Comparison of ENCODE assay signal across 9 mouse cellular contexts in the genomic region with DNA sequence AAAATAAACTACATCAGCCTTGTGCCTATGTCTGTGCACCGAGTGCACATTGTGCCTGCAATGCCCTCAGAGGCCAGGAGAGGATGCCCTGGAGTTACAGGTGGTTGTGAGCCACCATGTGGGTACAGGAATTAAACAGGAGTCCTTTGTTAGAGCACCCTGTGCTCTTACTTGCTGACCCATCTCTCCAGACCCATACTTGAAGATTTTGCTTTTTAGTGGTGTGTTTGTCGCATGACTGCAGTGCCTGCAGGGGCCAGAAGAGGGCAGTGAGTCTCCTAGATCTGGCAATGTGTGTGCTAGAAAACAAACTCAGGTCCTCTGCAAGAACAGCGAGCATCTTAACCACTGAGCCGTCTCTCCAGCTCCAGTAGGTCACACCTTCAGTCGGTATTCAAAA. TPM values are rescaled to one million over a fixed set of nuclear protein-coding genes. Genes with fewer than 3 reads are reported as not detected.
DNase-seq lines count a peak whose midpoint lies in the region; ATAC-seq and TF ChIP-seq lines count a peak whose summit lies in the region.
"Had no signal": no experiment of that assay in that cellular context is flagged by ENCODE, and none has a peak within 500 bp of the region (broad histone marks: within the 10 kb centered on the region; RNA-seq: fewer than 3 reads in every experiment).

No protein-coding gene starts in this region.

- no peak overlapping the region for H3K9ac ChIP-seq in forebrain, embryonic 11.5 days (ENCODE audit: low read length)
- H3K9ac ChIP-seq in forebrain, embryonic 12.5 days: no peak overlapping the region
- H3K9ac ChIP-seq in midbrain, embryonic 11.5 days (ENCODE audit: low read length): no peak overlapping the region
- H3K9ac ChIP-seq in midbrain, embryonic 16.5 days (ENCODE audit: low read depth, low read length): no peak overlapping the region
- no peak overlapping the region for H3K9ac ChIP-seq in liver, postnatal 0 days (replicated peaks)

- H3K4me2 ChIP-seq in forebrain, embryonic 11.5 days (ENCODE audit: low read depth, low read length, severe bottlenecking): no peak overlapping the region
- H3K4me2 ChIP-seq in forebrain, embryonic 12.5 days: no peak overlapping the region
- no peak overlapping the region for H3K4me2 ChIP-seq in midbrain, embryonic 11.5 days
- no peak overlapping the region for H3K4me2 ChIP-seq in midbrain, embryonic 16.5 days (ENCODE audit: low read length)
- no peak overlapping the region for H3K4me2 ChIP-seq in liver, postnatal 0 days (ENCODE audit: low read depth, low read length)

- no peaks in the 10 kb centered on the region for H3K27me3 ChIP-seq in forebrain, embryonic 11.5 days (ENCODE audit: control insufficient read depth, insufficient read depth, low read length)
- 0 out of 2 replicates have a peak, but pooled peaks cover 4% of the 10 kb centered on the region for H3K27me3 ChIP-seq in forebrain, embryonic 12.5 days
- no peaks in the 10 kb centered on the region for H3K27me3 ChIP-seq in midbrain, embryonic 11.5 days (ENCODE audit: control insufficient read depth, insufficient read depth, low read length)
- H3K27me3 ChIP-seq in midbrain, embryonic 16.5 days (ENCODE audit: control insufficient read depth, insufficient read depth, low read depth, low read length): no peaks in the 10 kb centered on the region
- H3K27me3 ChIP-seq in embryonic facial prominence, embryonic 10.5 days (replicated peaks; ENCODE audit: low read depth, poor library complexity, severe bottlenecking): no peaks in the 10 kb centered on the region
- no peaks in the 10 kb centered on the region for H3K27me3 ChIP-seq in liver, postnatal 0 days (ENCODE audit: insufficient read depth, low read length)

- ATAC-seq in forebrain, embryonic 11.5 days (replicated peaks; ENCODE audit: low FRiP score): no peak
- no peak for ATAC-seq in forebrain, embryonic 12.5 days (ENCODE audit: low FRiP score)
- ATAC-seq in midbrain, embryonic 11.5 days (ENCODE audit: low FRiP score): no peak
- ATAC-seq in midbrain, embryonic 16.5 days: no peak
- no peak for ATAC-seq in liver, postnatal 0 days

- TF ChIP-seq CTCF in liver, postnatal 0 days (IDR thresholded peaks at IDR 0.05; ENCODE audit: low read depth): peak; percentile 78

- H3K4me1 ChIP-seq in forebrain, embryonic 11.5 days (replicated peaks; ENCODE audit: control insufficient read depth, insufficient read depth, low read length): no peaks in the 10 kb centered on the region
- peaks cover 6% of the 10 kb centered on the region for H3K4me1 ChIP-seq in forebrain, embryonic 12.5 days
- H3K4me1 ChIP-seq in midbrain, embryonic 11.5 days (ENCODE audit: control insufficient read depth, insufficient read depth, low read length): peaks cover 7% of the 10 kb centered on the region
- H3K4me1 ChIP-seq in midbrain, embryonic 16.5 days (ENCODE audit: control insufficient read depth, insufficient read depth, low read length): peaks cover 10% of the 10 kb centered on the region
- peaks cover 5% of the 10 kb centered on the region for H3K4me1 ChIP-seq in embryonic facial prominence, embryonic 10.5 days
- peaks cover 5% of the 10 kb centered on the region for H3K4me1 ChIP-seq in liver, postnatal 0 days (ENCODE audit: insufficient read depth)

- no peaks in the 10 kb centered on the region for H3K36me3 ChIP-seq in forebrain, embryonic 11.5 days (ENCODE audit: control insufficient read depth, insufficient read depth, low read length)
- H3K36me3 ChIP-seq in forebrain, embryonic 12.5 days (replicated peaks): 0 out of 2 replicates have a peak, but pooled peaks cover 2% of the 10 kb centered on the region
- no peaks in the 10 kb centered on the region for H3K36me3 ChIP-seq in midbrain, embryonic 11.5 days (ENCODE audit: control insufficient read depth, insufficient read depth, low read length)
- no peaks in the 10 kb centered on the region for H3K36me3 ChIP-seq in midbrain, embryonic 16.5 days (ENCODE audit: control insufficient read depth, insufficient read depth, low read length)
- peaks cover 11% of the 10 kb centered on the region; the same call in 1 of the 2 replicates for H3K36me3 ChIP-seq in embryonic facial prominence, embryonic 10.5 days (replicated peaks)
- no peaks in the 10 kb centered on the region for H3K36me3 ChIP-seq in liver, postnatal 0 days (replicated peaks; ENCODE audit: insufficient read depth, low read length)

- no peaks in the 10 kb centered on the region for H3K9me3 ChIP-seq in forebrain, embryonic 11.5 days (ENCODE audit: control insufficient read depth, low read length)
- no peaks in the 10 kb centered on the region for H3K9me3 ChIP-seq in forebrain, embryonic 12.5 days
- H3K9me3 ChIP-seq in midbrain, embryonic 11.5 days (ENCODE audit: control insufficient read depth, low read length): no peaks in the 10 kb centered on the region
- H3K9me3 ChIP-seq in midbrain, embryonic 16.5 days (replicated peaks; ENCODE audit: control insufficient read depth, low read length, poor library complexity, severe bottlenecking): no peaks in the 10 kb centered on the region
- no peaks in the 10 kb centered on the region for H3K9me3 ChIP-seq in embryonic facial prominence, embryonic 10.5 days
- no peaks in the 10 kb centered on the region for H3K9me3 ChIP-seq in liver, postnatal 0 days (ENCODE audit: low read length)

- 64% methylated on average over 5 of the region's 5 CpGs for WGBS in forebrain, embryonic 11.5 days
- WGBS in forebrain, embryonic 12.5 days: 58% methylated on average over 5 of the region's 5 CpGs
- WGBS in midbrain, embryonic 11.5 days: 64% methylated on average over 5 of the region's 5 CpGs
- 62% methylated on average over 5 of the region's 5 CpGs for WGBS in midbrain, embryonic 16.5 days
- 59% methylated on average over 5 of the region's 5 CpGs for WGBS in embryonic facial prominence, embryonic 10.5 days
- WGBS in liver, postnatal 0 days (ENCODE audit: insufficient replicate concordance): 56% methylated on average over 5 of the region's 5 CpGs

- H3K4me3 ChIP-seq in forebrain, embryonic 11.5 days (ENCODE audit: low read depth, low read length): no peak overlapping the region
- no peak overlapping the region for H3K4me3 ChIP-seq in forebrain, embryonic 12.5 days (replicated peaks)
- no peak overlapping the region for H3K4me3 ChIP-seq in midbrain, embryonic 11.5 days (ENCODE audit: low read depth, low read length)
- H3K4me3 ChIP-seq in midbrain, embryonic 16.5 days (ENCODE audit: low read depth, low read length): no peak overlapping the region
- H3K4me3 ChIP-seq in embryonic facial prominence, embryonic 10.5 days: no peak overlapping the region
- no peak overlapping the region for H3K4me3 ChIP-seq in liver, postnatal 0 days (ENCODE audit: low read depth, low read length)

- no peak overlapping the region for H3K27ac ChIP-seq in forebrain, embryonic 11.5 days (ENCODE audit: low read depth, low read length)
- no peak overlapping the region for H3K27ac ChIP-seq in forebrain, embryonic 12.5 days
- no peak overlapping the region for H3K27ac ChIP-seq in midbrain, embryonic 11.5 days (ENCODE audit: low read depth, low read length)
- no peak overlapping the region for H3K27ac ChIP-seq in midbrain, embryonic 16.5 days (ENCODE audit: low read length)
- H3K27ac ChIP-seq in embryonic facial prominence, embryonic 10.5 days (replicated peaks): no peak overlapping the region
- no peak overlapping the region for H3K27ac ChIP-seq in liver, postnatal 0 days (ENCODE audit: low read depth)

- peak; percentile 73 for DNase-seq in forebrain, embryonic 11.5 days (ENCODE audit: low spot score)
- peak; percentile 91 for DNase-seq in midbrain, embryonic 11.5 days (ENCODE audit: low spot score, missing footprints)
- DNase-seq in adrenal gland, postnatal 14 days: peak; percentile 73
- peak; percentile 66 for DNase-seq in embryonic facial prominence, embryonic 10.5 days (ENCODE audit: low spot score)
- peak; percentile 74 for DNase-seq in liver, postnatal 0 days
- DNase-seq in spleen, postnatal 10 days (ENCODE audit: low spot score in 2 of 2): peak; percentile 71 to 83

- no peak for TF ChIP-seq EP300 in liver, postnatal 0 days (IDR thresholded peaks at IDR 0.05; ENCODE audit: low read depth)

RNA-seq across cellular contexts. Expression of gene Mtfmt, which starts 1.4 kb away (rescaled TPM):
- 19.6 and 20.4 TPM in 2 replicates for polyA plus RNA-seq in forebrain, embryonic 11.5 days (2014; fragmentation: Nextera tagmentation; extraction: Ambion mirVana)
- polyA plus RNA-seq in forebrain, embryonic 12.5 days (2016; fragmentation: Nextera tagmentation; extraction: Ambion mirVana): 22.0 and 22.2 TPM in 2 replicates
- 18.3 and 18.7 TPM in 2 replicates for polyA plus RNA-seq in midbrain, embryonic 11.5 days (2014; fragmentation: Nextera tagmentation; extraction: Ambion mirVana)
- 23.2 and 25.0 TPM in 2 replicates for polyA plus RNA-seq in midbrain, embryonic 16.5 days (2015; fragmentation: Nextera tagmentation; extraction: Ambion mirVana)
- 12.3 and 14.7 TPM in 2 replicates for total RNA-seq in adrenal gland, postnatal 14 days (2021)
- polyA plus RNA-seq in embryonic facial prominence, embryonic 10.5 days (2016; fragmentation: Nextera tagmentation; extraction: Ambion mirVana): 20.1 and 22.7 TPM in 2 replicates
- polyA plus RNA-seq in liver, postnatal 0 days (2015; fragmentation: Nextera tagmentation; extraction: Ambion mirVana): 7.2 and 7.3 TPM in 2 replicates

RNA-seq across cellular contexts. Expression of gene Slc51b, which starts 11.4 kb away (rescaled TPM):
- not detected in 2 replicates for polyA plus RNA-seq in forebrain, embryonic 11.5 days (2014; fragmentation: Nextera tagmentation; extraction: Ambion mirVana)
- not detected in 2 replicates for polyA plus RNA-seq in forebrain, embryonic 12.5 days (2016; fragmentation: Nextera tagmentation; extraction: Ambion mirVana)
- polyA plus RNA-seq in midbrain, embryonic 11.5 days (2014; fragmentation: Nextera tagmentation; extraction: Ambion mirVana): not detected in 2 replicates
- polyA plus RNA-seq in midbrain, embryonic 16.5 days (2015; fragmentation: Nextera tagmentation; extraction: Ambion mirVana): not detected in 2 replicates
- not detected in 2 replicates for total RNA-seq in adrenal gland, postnatal 14 days (2021)
- polyA plus RNA-seq in embryonic facial prominence, embryonic 10.5 days (2016; fragmentation: Nextera tagmentation; extraction: Ambion mirVana): not detected in 2 replicates
- 15.1 and 17.0 TPM in 2 replicates for polyA plus RNA-seq in liver, postnatal 0 days (2015; fragmentation: Nextera tagmentation; extraction: Ambion mirVana)
- total RNA-seq: left cerebral cortex, adult 18-20 months had no signal

RNA-seq across cellular contexts. Expression of gene Spg21, which starts 26.6 kb away (rescaled TPM):
- polyA plus RNA-seq in forebrain, embryonic 11.5 days (2014; fragmentation: Nextera tagmentation; extraction: Ambion mirVana): 95.5 and 110 TPM in 2 replicates
- polyA plus RNA-seq in forebrain, embryonic 12.5 days (2016; fragmentation: Nextera tagmentation; extraction: Ambion mirVana): 116 and 118 TPM in 2 replicates
- polyA plus RNA-seq in midbrain, embryonic 11.5 days (2014; fragmentation: Nextera tagmentation; extraction: Ambion mirVana): 122 and 125 TPM in 2 replicates
- 111 and 126 TPM in 2 replicates for polyA plus RNA-seq in midbrain, embryonic 16.5 days (2015; fragmentation: Nextera tagmentation; extraction: Ambion mirVana)
- 45.6 and 46.1 TPM in 2 replicates for total RNA-seq in adrenal gland, postnatal 14 days (2021)
- polyA plus RNA-seq in embryonic facial prominence, embryonic 10.5 days (2016; fragmentation: Nextera tagmentation; extraction: Ambion mirVana): 103 and 112 TPM in 2 replicates
- 34.4 and 37.0 TPM in 2 replicates for polyA plus RNA-seq in liver, postnatal 0 days (2015; fragmentation: Nextera tagmentation; extraction: Ambion mirVana)

RNA-seq across cellular contexts. Expression of gene Rasl12, which starts 35.8 kb away (rescaled TPM):
- 6.7 and 7.2 TPM in 2 replicates for polyA plus RNA-seq in forebrain, embryonic 11.5 days (2014; fragmentation: Nextera tagmentation; extraction: Ambion mirVana)
- polyA plus RNA-seq in forebrain, embryonic 12.5 days (2016; fragmentation: Nextera tagmentation; extraction: Ambion mirVana): 6.4 and 7.2 TPM in 2 replicates
- polyA plus RNA-seq in midbrain, embryonic 11.5 days (2014; fragmentation: Nextera tagmentation; extraction: Ambion mirVana): 5.6 and 5.9 TPM in 2 replicates
- 7.1 and 8.4 TPM in 2 replicates for polyA plus RNA-seq in midbrain, embryonic 16.5 days (2015; fragmentation: Nextera tagmentation; extraction: Ambion mirVana)
- total RNA-seq in adrenal gland, postnatal 14 days (2021): 31.5 and 37.3 TPM in 2 replicates
- polyA plus RNA-seq in embryonic facial prominence, embryonic 10.5 days (2016; fragmentation: Nextera tagmentation; extraction: Ambion mirVana): 7.6 and 8.3 TPM in 2 replicates
- 0.08 and 0.17 TPM in 2 replicates for polyA plus RNA-seq in liver, postnatal 0 days (2015; fragmentation: Nextera tagmentation; extraction: Ambion mirVana)

RNA-seq across cellular contexts. Expression of gene Kbtbd13, which starts 42.7 kb away (rescaled TPM):
- 0.29 and 0.48 TPM in 2 replicates for polyA plus RNA-seq in forebrain, embryonic 11.5 days (2014; fragmentation: Nextera tagmentation; extraction: Ambion mirVana)
- 0.72 and 0.74 TPM in 2 replicates for polyA plus RNA-seq in forebrain, embryonic 12.5 days (2016; fragmentation: Nextera tagmentation; extraction: Ambion mirVana)
- polyA plus RNA-seq in midbrain, embryonic 11.5 days (2014; fragmentation: Nextera tagmentation; extraction: Ambion mirVana): 0.16 and 0.36 TPM in 2 replicates
- 0.50 and 0.67 TPM in 2 replicates for polyA plus RNA-seq in midbrain, embryonic 16.5 days (2015; fragmentation: Nextera tagmentation; extraction: Ambion mirVana)
- 0.26 and 0.63 TPM in 2 replicates for total RNA-seq in adrenal gland, postnatal 14 days (2021)
- 1.0 and 1.2 TPM in 2 replicates for polyA plus RNA-seq in embryonic facial prominence, embryonic 10.5 days (2016; fragmentation: Nextera tagmentation; extraction: Ambion mirVana)
- 0.09 and 0.11 TPM in 2 replicates for polyA plus RNA-seq in liver, postnatal 0 days (2015; fragmentation: Nextera tagmentation; extraction: Ambion mirVana)

Comparison
In these comparisons a context has a peak if more than half of its experiments do, and no peak if none do; other contexts are left out.
1. RNA of gene Slc51b, which starts 11.4 kb away (polyA plus RNA-seq): 15.1 to 17.0 TPM in liver, postnatal 0 days; not detected in forebrain, embryonic 11.5 days, not detected in forebrain, embryonic 12.5 days, not detected in midbrain, embryonic 11.5 days, not detected in midbrain, embryonic 16.5 days and not detected in embryonic facial prominence, embryonic 10.5 days; every median in the first group is over 10 times any median in the second.
2. Peak in every context shown above with its lines, with median percentiles within 50 percentile points of each other: DNase-seq.